Mouse (Mus musculus) adrenal gland, postnatal 0 days (tissue): Measurements from ENCODE around the gene Mob3b. TPM values are rescaled to one million over a fixed set of nuclear protein-coding genes. Genes with fewer than 3 reads are reported as not detected.

ENCODE experiments used
- polyA plus RNA-seq: library from polyadenylated mRNA; unstranded; fragments of >200 nt; fragmentation: Nextera tagmentation; extraction: Ambion mirVana; gene quantifications from 2 replicates; pipeline ENCODE4 v1.2.1, GENCODE M21; 2015

The Mob3b gene
- 7.3 and 15.8 TPM in 2 replicates for polyA plus RNA-seq

GRCm38 (mm10) chr4:35156751-35157611 lies at the start of gene Mob3b:
Gene Mob3b (minus strand): TSS chr4:35157484.

GRCm38 (mm10) chr4:35151756-35152155 lies 5.5 kb downstream of the Mob3b start, which contains the start of gene Ifnk:
Gene Ifnk (plus strand): TSS chr4:35152056.

Other genes starting within 250 kb of the Mob3b start
- 0.29 and 0.85 TPM in 2 replicates for gene Ifnk, start 5.4 kb downstream of the Mob3b start, polyA plus RNA-seq
- 11.6 and 12.5 TPM in 2 replicates for gene C9orf72, start 68.7 kb upstream of the Mob3b start, polyA plus RNA-seq